8 mouse cellular contexts compared by ENCODE assay signal in the genomic region with DNA sequence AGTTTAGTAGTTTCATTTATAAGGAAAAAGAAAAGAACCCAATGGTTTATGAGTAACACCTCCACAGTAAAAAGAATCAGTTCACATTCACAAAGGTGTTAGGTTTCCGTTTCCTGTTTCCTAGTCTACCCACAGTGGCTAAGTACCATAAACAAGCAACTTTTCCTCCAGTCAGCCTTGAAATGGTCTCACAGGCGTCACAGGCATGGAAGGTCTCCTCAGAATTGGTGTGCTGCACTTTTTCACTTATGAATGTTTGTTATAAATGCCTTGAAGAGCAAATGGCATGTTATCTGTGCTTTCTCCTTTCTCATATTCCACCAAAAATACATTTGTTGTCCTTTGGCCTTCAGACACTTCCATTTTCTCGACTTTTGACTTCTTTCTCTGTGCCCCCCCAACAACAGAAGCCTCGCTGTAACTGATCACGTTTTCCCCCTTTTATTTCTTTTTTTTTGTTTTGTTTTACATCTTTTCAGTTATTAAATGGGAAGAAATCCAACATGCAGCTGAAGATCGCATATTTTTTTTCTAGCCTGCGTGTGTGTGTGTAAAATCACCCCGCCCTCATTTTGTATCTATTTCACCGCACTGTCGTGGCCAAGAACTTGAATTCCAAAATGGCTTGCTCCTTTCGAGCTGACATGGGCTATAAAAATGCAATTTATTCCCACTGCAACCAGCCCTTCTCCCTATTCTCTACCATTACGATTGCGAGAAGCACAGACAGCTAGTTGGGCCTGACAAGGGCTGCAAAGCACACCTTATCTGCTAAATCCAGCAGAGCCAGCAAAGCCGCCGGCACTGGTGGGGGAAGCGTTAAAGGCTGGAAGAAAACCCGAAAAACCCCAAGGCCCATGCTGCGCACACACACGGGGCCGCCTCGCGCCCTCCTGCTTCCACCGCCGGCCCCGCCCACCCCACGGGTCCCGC. TPM values are rescaled to one million over a fixed set of nuclear protein-coding genes. Genes with fewer than 3 reads are reported as not detected.
DNase-seq lines count a peak whose midpoint lies in the region; ATAC-seq lines count a peak whose summit lies in the region.

No protein-coding gene starts in this region.

- H3K27ac ChIP-seq in midbrain, embryonic 11.5 days (ENCODE audit: low read depth, low read length), result peak overlapping the region; percentile 61

- peak overlapping the region; percentile 68 for H3K4me2 ChIP-seq in midbrain, embryonic 11.5 days

- peaks cover 39% of the 10 kb centered on the region for H3K4me1 ChIP-seq in erythroblast, embryonic 14.5 days (ENCODE audit: control insufficient read depth)
- H3K4me1 ChIP-seq in midbrain, embryonic 11.5 days (ENCODE audit: control insufficient read depth, insufficient read depth, low read length), result peaks cover 16% of the 10 kb centered on the region

- peak; percentile 19 to 46 for DNase-seq in spleen, postnatal 36 days (ENCODE audit: low spot score in 2 of 2)
- no peak for DNase-seq in spleen, postnatal 10 days (ENCODE audit: low spot score in 2 of 2)
- peak; percentile 45 for DNase-seq in fibroblast of lung, adult 2 months (ENCODE audit: low read depth)
- DNase-seq in hindlimb bud, embryonic 11.5 days (ENCODE audit: extremely low spot score, low read depth, low spot score), result peak; percentile 39
- DNase-seq in midbrain, embryonic 11.5 days (ENCODE audit: low spot score, missing footprints), result no peak
- DNase-seq in urinary bladder, postnatal 25 days (ENCODE audit: low spot score), result no peak

- no peaks in the 10 kb centered on the region for H3K27me3 ChIP-seq in erythroblast, embryonic 14.5 days (ENCODE audit: control insufficient read depth)
- H3K27me3 ChIP-seq in midbrain, embryonic 11.5 days (ENCODE audit: control insufficient read depth, insufficient read depth, low read length), result no peaks in the 10 kb centered on the region

- H3K9ac ChIP-seq in midbrain, embryonic 11.5 days (ENCODE audit: low read length), result peak overlapping the region; percentile 70

- H3K4me3 ChIP-seq in erythroblast, embryonic 14.5 days (replicated peaks), result peak overlapping the region; percentile 87
- peak overlapping the region; percentile 73 for H3K4me3 ChIP-seq in midbrain, embryonic 11.5 days (ENCODE audit: low read depth, low read length)

- no peak; the same call in 1 of the 2 replicates for ATAC-seq in erythroblast, adult 5-6 weeks (replicated peaks; ENCODE audit: low FRiP score, poor library complexity, severe bottlenecking)
- no peak; the same call in 1 of the 2 replicates for ATAC-seq in midbrain, embryonic 11.5 days (ENCODE audit: low FRiP score)

- WGBS in midbrain, embryonic 11.5 days, result 11% methylated on average over 27 of the region's 27 CpGs

- H3K9me3 ChIP-seq in erythroblast, embryonic 14.5 days (ENCODE audit: control insufficient read depth, low read length), result no peaks in the 10 kb centered on the region
- no peaks in the 10 kb centered on the region for H3K9me3 ChIP-seq in midbrain, embryonic 11.5 days (ENCODE audit: control insufficient read depth, low read length)

- H3K36me3 ChIP-seq in erythroblast, embryonic 14.5 days (ENCODE audit: control insufficient read depth), result peaks cover 24% of the 10 kb centered on the region
- H3K36me3 ChIP-seq in midbrain, embryonic 11.5 days (ENCODE audit: control insufficient read depth, insufficient read depth, low read length), result peaks cover 2% of the 10 kb centered on the region; the same call in 1 of the 2 replicates

RNA-seq across cellular contexts. Expression of a gene that starts 0.5 kb away (rescaled TPM):
- polyA plus RNA-seq in erythroblast, embryonic 14.5 days (2012), result 1.2 and 1.9 TPM in 2 replicates
- total RNA-seq in erythroblast, adult 5-6 weeks (2015; ENCODE audit: low replicate concordance), result 31.1 and 50.2 TPM in 2 replicates
- 21.5 and 33.2 TPM in 2 replicates for total RNA-seq in erythroblast, adult 5-6 weeks (2017; ENCODE audit: low replicate concordance)
- 178 and 194 TPM in 2 replicates for polyA plus RNA-seq in midbrain, embryonic 11.5 days (2014; fragmentation: Nextera tagmentation; extraction: Ambion mirVana)

RNA-seq across cellular contexts. Expression of a gene that starts 34.2 kb away (rescaled TPM):
- polyA plus RNA-seq in erythroblast, embryonic 14.5 days (2012), result 0.46 and 0.53 TPM in 2 replicates
- total RNA-seq in erythroblast, adult 5-6 weeks (2015; ENCODE audit: low replicate concordance), result 8.8 and 15.4 TPM in 2 replicates
- total RNA-seq in erythroblast, adult 5-6 weeks (2017; ENCODE audit: low replicate concordance), result 14.9 and 49.1 TPM in 2 replicates
- polyA plus RNA-seq in midbrain, embryonic 11.5 days (2014; fragmentation: Nextera tagmentation; extraction: Ambion mirVana), result 16.3 and 16.8 TPM in 2 replicates

Comparison
In these comparisons a context has a peak if more than half of its experiments do, and no peak if none do; other contexts are left out.
1. DNase-seq: peak in spleen, postnatal 36 days (2 of 2), fibroblast of lung, adult 2 months (single experiment) and hindlimb bud, embryonic 11.5 days (single experiment); none in spleen, postnatal 10 days (0 of 2), midbrain, embryonic 11.5 days (single experiment) and urinary bladder, postnatal 25 days (single experiment).
2. RNA of a gene that starts 0.5 kb away (polyA plus RNA-seq): 178 to 194 TPM in midbrain, embryonic 11.5 days; 1.2 to 1.9 TPM in erythroblast, embryonic 14.5 days; every median in the first group is over 10 times any median in the second.
3. RNA of a gene that starts 34.2 kb away (polyA plus RNA-seq): 16.3 to 16.8 TPM in midbrain, embryonic 11.5 days; 0.46 to 0.53 TPM in erythroblast, embryonic 14.5 days; every median in the first group is over 10 times any median in the second.